Mouse (Mus musculus) hindbrain, postnatal 0 days (tissue): ENCODE measurements at regions not wholly inside any gene's neighbourhood (a gene's known extent, or its start where the extent isn't known, plus 50 kb on each side); places are given as distances from the start of the nearest gene placed in this dataset.

Experiments used
- ATAC-seq: fragments of 200-750 bp; cut with Nextera tagmentation; 2 replicates; pipeline ENCODE4 v1.8.0; 2017; ENCODE audit warnings: mild to moderate bottlenecking, moderate TSS enrichment, moderate library complexity
- DNase-seq: peaks from one replicate; pipeline ENCODE4 v3.0.0-alpha.2; 2015; ENCODE audit warnings: low spot score
- H3K27ac ChIP-seq: fragments of 300-500 bp; sonication (generic); 2 replicates; pipeline ENCODE4 v1.5.1; 2014; ENCODE audit warnings: mild to moderate bottlenecking
- H3K27me3 ChIP-seq: fragments of 300-500 bp; sonication (generic); 2 replicates; pipeline ENCODE4 v1.6.1; 2014; ENCODE audit warnings: low read length, mixed read lengths; ENCODE audit not compliant: insufficient read depth
- H3K36me3 ChIP-seq: fragments of 300-500 bp; sonication (generic); 2 replicates; pipeline ENCODE4 v1.6.1; 2014; ENCODE audit warnings: low read length, mixed read lengths; ENCODE audit not compliant: insufficient read depth
- H3K4me1 ChIP-seq: fragments of 300-500 bp; sonication (generic); 2 replicates; pipeline ENCODE4 v1.6.1; 2014; ENCODE audit warnings: antibody characterized with exemption, low read length, mixed read lengths; ENCODE audit not compliant: insufficient read depth
- H3K4me2 ChIP-seq: fragments of 300-500 bp; sonication (generic); 2 replicates; pipeline ENCODE4 v1.6.1; 2014; ENCODE audit warnings: low read depth, mild to moderate bottlenecking, low read length, moderate library complexity, mixed read lengths
- H3K4me3 ChIP-seq: fragments of 300-500 bp; sonication (generic); 2 replicates; pipeline ENCODE4 v1.5.1; 2014; ENCODE audit warnings: low read length
- H3K9ac ChIP-seq: fragments of 300-500 bp; sonication (generic); replicated peaks from 2 replicates; pipeline ENCODE4 v1.6.1; 2014; ENCODE audit warnings: mild to moderate bottlenecking, low read length, moderate library complexity, mixed read lengths
- H3K9me3 ChIP-seq: fragments of 300-500 bp; sonication (generic); 2 replicates; pipeline ENCODE4 v1.6.1; 2016; ENCODE audit warnings: low read length, mixed read lengths
- CTCF ChIP-seq: IDR thresholded peaks from 2 replicates; pipeline ENCODE4 v1.5.1; 2016; ENCODE audit warnings: antibody characterized with exemption, control low read depth, low read depth
- WGBS: fragments of 180-500 bp; shearing (Covaris S2); extraction: QIAGEN DNeasy Blood & Tissue Kit; methylation state at CpG from one replicate; pipeline ENCODE4 v1.1.7; 2014; 5-methylcytosine and 5-hydroxymethylcytosine counted together

GRCm38 (mm10) chr3:115821627-115822026 lies 66.0 kb upstream of the Dph5 start:
- no peak for ATAC-seq
- H3K4me3 ChIP-seq = no peak overlapping the region

GRCm38 (mm10) chr3:115822491-115822890 lies 65.1 kb upstream of the Dph5 start:
- Histone ChIP-seq H3K27ac (no peak overlapping the region; the same call in 1 of the 2 replicates), H3K4me2 (no peak overlapping the region), H3K9me3 (no peaks in the 10 kb centered on the region), H3K36me3 (no peaks in the 10 kb centered on the region), H3K4me3 (no peak overlapping the region), H3K4me1 (no peaks in the 10 kb centered on the region), H3K9ac (no peak overlapping the region), H3K27me3 (no peaks in the 10 kb centered on the region)
- 46% methylated on average over 6 of the region's 6 CpGs for WGBS
- ATAC-seq = peak; percentile 77; the same call in 1 of the 2 replicates
- DNase-seq = peak; percentile 29
- TF ChIP-seq CTCF = no peak

More at GRCm38 (mm10) chr3:115821627-115822026, 66.0 kb upstream of the Dph5 start:
- H3K9ac ChIP-seq = no peak overlapping the region
- H3K27ac ChIP-seq = no peak overlapping the region
- no peaks in the 10 kb centered on the region for H3K27me3 ChIP-seq
- H3K4me1 ChIP-seq = no peaks in the 10 kb centered on the region
- no peaks in the 10 kb centered on the region for H3K9me3 ChIP-seq
- TF ChIP-seq CTCF = no peak
- no peak for DNase-seq
- H3K4me2 ChIP-seq = no peak overlapping the region
- 98% methylated on average over 2 of the region's 2 CpGs for WGBS
- H3K36me3 ChIP-seq = no peaks in the 10 kb centered on the region

GRCm38 (mm10) chr3:115823741-115824140 lies 63.9 kb upstream of the Dph5 start:
- H3K9me3 ChIP-seq = no peaks in the 10 kb centered on the region
- no peaks in the 10 kb centered on the region for H3K4me1 ChIP-seq
- ATAC-seq (no peak), DNase-seq (no peak)
- no peaks in the 10 kb centered on the region for H3K27me3 ChIP-seq
- no peak overlapping the region for H3K4me2 ChIP-seq
- TF ChIP-seq CTCF = no peak
- H3K4me3 ChIP-seq = no peak overlapping the region
- H3K36me3 ChIP-seq = no peaks in the 10 kb centered on the region
- no peak overlapping the region for H3K27ac ChIP-seq
- 89% methylated on average over 5 of the region's 5 CpGs for WGBS
- no peak overlapping the region for H3K9ac ChIP-seq

- WGBS = 55% methylated on average over 2 of the region's 2 CpGs
- Histone ChIP-seq H3K4me1 (no peaks in the 10 kb centered on the region), H3K27me3 (no peaks in the 10 kb centered on the region)
Observed at GRCm38 (mm10) chr3:115824792-115825191, 62.8 kb upstream of the Dph5 start.

GRCm38 (mm10) chr3:115835381-115835780 lies 52.3 kb upstream of the Dph5 start:
- Histone ChIP-seq H3K9me3 (no peaks in the 10 kb centered on the region), H3K9ac (no peak overlapping the region), H3K4me1 (no peaks in the 10 kb centered on the region), H3K27me3 (no peaks in the 10 kb centered on the region), H3K4me3 (no peak overlapping the region), H3K4me2 (no peak overlapping the region), H3K27ac (no peak overlapping the region), H3K36me3 (no peaks in the 10 kb centered on the region)
- TF ChIP-seq CTCF = no peak
- DNase-seq (no peak), ATAC-seq (no peak)

More at GRCm38 (mm10) chr3:115824792-115825191, 62.8 kb upstream of the Dph5 start:
- no peaks in the 10 kb centered on the region for H3K9me3 ChIP-seq
- no peak for DNase-seq
- TF ChIP-seq CTCF = no peak
- no peak overlapping the region for H3K4me3 ChIP-seq
- H3K36me3 ChIP-seq = no peaks in the 10 kb centered on the region
- no peak overlapping the region for H3K9ac ChIP-seq
- no peak for ATAC-seq
- H3K4me2 ChIP-seq = no peak overlapping the region
- no peak overlapping the region for H3K27ac ChIP-seq

GRCm38 (mm10) chr3:115837617-115838216 lies 49.9 kb upstream of the Dph5 start:
- Histone ChIP-seq H3K4me2 (no peak overlapping the region), H3K27ac (no peak overlapping the region), H3K9ac (no peak overlapping the region), H3K9me3 (no peaks in the 10 kb centered on the region), H3K4me3 (no peak overlapping the region), H3K27me3 (no peaks in the 10 kb centered on the region), H3K4me1 (no peaks in the 10 kb centered on the region), H3K36me3 (no peaks in the 10 kb centered on the region)
- ATAC-seq = no peak
- 88% methylated on average over 1 of the region's 1 CpGs for WGBS
- DNase-seq = no peak
- no peak for TF ChIP-seq CTCF
